Mouse (Mus musculus) stomach, postnatal 0 days (tissue): ENCODE measurements at regions not wholly inside any gene's neighbourhood (a gene's known extent, or its start where the extent isn't known, plus 50 kb on each side); places are given as distances from the start of the nearest gene placed in this dataset.

Experiments
- CTCF ChIP-seq: IDR thresholded peaks from 2 replicates; pipeline ENCODE4 v1.5.1; 2016; ENCODE audit warnings: antibody characterized with exemption, low read depth, mild to moderate bottlenecking, moderate library complexity
- EP300 ChIP-seq: optimal IDR thresholded peaks from 2 replicates; pipeline ENCODE3; 2016; ENCODE audit warnings: antibody characterized with exemption

DNA sequence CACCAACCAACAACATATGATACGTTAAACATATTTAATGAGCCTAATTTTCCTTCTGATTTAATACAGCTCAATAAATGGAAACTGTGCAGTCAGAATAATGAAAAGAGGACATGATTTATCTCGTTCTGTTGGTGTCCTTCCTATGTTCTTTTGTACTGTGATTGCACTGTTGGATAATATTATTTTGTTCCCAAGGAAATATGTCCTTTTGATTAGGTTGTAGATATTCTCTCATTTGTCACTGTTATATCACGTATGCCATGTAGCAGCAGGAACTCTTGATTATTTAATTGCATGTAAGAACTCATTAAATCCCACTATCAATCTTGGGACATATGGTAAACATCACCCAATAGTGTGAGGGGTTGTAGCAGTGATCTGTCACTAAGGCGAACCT, 397.8 kb downstream of the Etv1 start:
- no peak for TF ChIP-seq CTCF
- no peak for TF ChIP-seq EP300
